Mouse (Mus musculus): ENCODE measurements at regions not wholly inside any gene's neighbourhood (a gene's known extent, or its start where the extent isn't known, plus 50 kb on each side); places are given as distances from the start of the nearest gene placed in this dataset.

- Histone ChIP-seq H3K27ac (ENCODE audit: control insufficient read depth, insufficient read depth, low read length) (no peak overlapping the region), H3K4me3 (ENCODE audit: control insufficient read depth, insufficient read depth, low read length) (no peak overlapping the region), H3K4me1 (replicated peaks; ENCODE audit: control insufficient read depth, insufficient read depth, low read length) (no peaks in the 10 kb centered on the region), H3K27me3 (ENCODE audit: control insufficient read depth, insufficient read depth, low read length) (no peaks in the 10 kb centered on the region), H3K36me3 (ENCODE audit: control insufficient read depth, insufficient read depth, low read length) (no peaks in the 10 kb centered on the region)
- 81% methylated on average over 6 of the region's 6 CpGs for WGBS
- no peak for DNase-seq
- TF ChIP-seq CTCF (IDR thresholded peaks at IDR 0.05; ENCODE audit: borderline replicate concordance, control insufficient read depth, extremely low read depth, insufficient read depth, low read length, poor library complexity) (no peak), POLR2A (IDR thresholded peaks at IDR 0.05; ENCODE audit: control insufficient read depth, extremely low read depth, insufficient read depth, low read length, poor library complexity) (no peak)
Measured at GRCm38 (mm10) chr9:62627071-62628000, 50.3 kb upstream of the Itga11 start.

Measured in thymus, adult 2 months (tissue).